Mouse (Mus musculus): ENCODE measurements around the gene Arl5a.

DNA sequence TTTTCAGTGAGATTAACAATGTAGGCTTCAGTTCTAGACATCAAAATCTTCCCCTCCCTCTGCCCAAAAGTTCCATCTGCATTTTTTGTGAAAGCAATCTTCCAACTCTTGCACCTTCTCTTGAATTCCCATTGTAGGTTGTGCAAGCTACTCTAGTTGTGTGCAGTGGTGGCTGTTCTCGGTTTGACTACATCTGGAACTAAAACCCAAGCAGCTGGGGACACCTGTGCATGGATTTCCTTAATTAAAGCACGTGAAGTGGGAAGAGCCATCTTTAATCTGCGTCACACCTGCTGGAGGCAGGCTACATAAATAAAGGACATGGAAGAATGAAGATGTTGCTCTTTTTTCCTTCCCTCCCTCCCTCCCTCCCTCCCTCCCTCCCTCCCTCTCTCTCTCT, 34.7 kb downstream of the Arl5a start:
- TF ChIP-seq POLR2A (IDR thresholded peaks at IDR 0.05; ENCODE audit: insufficient read depth, low read depth, low read length) (no peak), CTCF (IDR thresholded peaks at IDR 0.05) (no peak)
